Mouse (Mus musculus) spleen, postnatal 0 days (tissue): ENCODE measurements around the gene Egflam. TPM values are rescaled to one million over a fixed set of nuclear protein-coding genes. Genes with fewer than 3 reads are reported as not detected.

ENCODE experiments used
- polyA plus RNA-seq: library from polyadenylated mRNA; unstranded; fragments of >200 nt; fragmentation: Nextera tagmentation; extraction: Ambion mirVana; gene quantifications from 2 replicates; pipeline ENCODE4 v1.2.1, GENCODE M21; 2015

The Egflam gene
- 7.8 and 11.1 TPM in 2 replicates for polyA plus RNA-seq

GRCm38 (mm10) chr15:7397818-7398608 is at the start of gene Egflam:
Egflam (minus strand) TSS chr15:7398395.

